Mouse (Mus musculus): ENCODE results near the gene Arfrp1.

- TF ChIP-seq CTCF (IDR thresholded peaks at IDR 0.05; ENCODE audit: low read depth) (no peak), EP300 (IDR thresholded peaks at IDR 0.05; ENCODE audit: low read depth) (no peak)
Observed at GRCm38 (mm10) chr2:181380251-181380650, 15.0 kb upstream of the Arfrp1 start.
